Mouse (Mus musculus) gastrocnemius, postnatal 36 days (tissue): ENCODE results near the gene Camk2d. TPM values are rescaled to one million over a fixed set of nuclear protein-coding genes. Genes with fewer than 3 reads are reported as not detected.
A peak's percentile ranks its signal among the peaks of the same experiment; 100 is the strongest.

Source experiments
- DNase-seq, 2 experiments: peaks; one replicate each; pipeline ENCODE4 v3.0.0; 2022
- intact Hi-C: fragments of 180-260 bp; cut with DNase I; formaldehyde crosslinking; loops from one replicate; pipeline ENCODE4 v1.15.1; 2025
- total RNA-seq, 2 experiments: library from RNA; stranded (reverse); gene quantifications; 2 replicates each; pipeline ENCODE4 v1.2.3; 2021

The Camk2d gene
- total RNA-seq, 2 experiments from 2014 or later = 57.7 to 70.2 TPM

DNA sequence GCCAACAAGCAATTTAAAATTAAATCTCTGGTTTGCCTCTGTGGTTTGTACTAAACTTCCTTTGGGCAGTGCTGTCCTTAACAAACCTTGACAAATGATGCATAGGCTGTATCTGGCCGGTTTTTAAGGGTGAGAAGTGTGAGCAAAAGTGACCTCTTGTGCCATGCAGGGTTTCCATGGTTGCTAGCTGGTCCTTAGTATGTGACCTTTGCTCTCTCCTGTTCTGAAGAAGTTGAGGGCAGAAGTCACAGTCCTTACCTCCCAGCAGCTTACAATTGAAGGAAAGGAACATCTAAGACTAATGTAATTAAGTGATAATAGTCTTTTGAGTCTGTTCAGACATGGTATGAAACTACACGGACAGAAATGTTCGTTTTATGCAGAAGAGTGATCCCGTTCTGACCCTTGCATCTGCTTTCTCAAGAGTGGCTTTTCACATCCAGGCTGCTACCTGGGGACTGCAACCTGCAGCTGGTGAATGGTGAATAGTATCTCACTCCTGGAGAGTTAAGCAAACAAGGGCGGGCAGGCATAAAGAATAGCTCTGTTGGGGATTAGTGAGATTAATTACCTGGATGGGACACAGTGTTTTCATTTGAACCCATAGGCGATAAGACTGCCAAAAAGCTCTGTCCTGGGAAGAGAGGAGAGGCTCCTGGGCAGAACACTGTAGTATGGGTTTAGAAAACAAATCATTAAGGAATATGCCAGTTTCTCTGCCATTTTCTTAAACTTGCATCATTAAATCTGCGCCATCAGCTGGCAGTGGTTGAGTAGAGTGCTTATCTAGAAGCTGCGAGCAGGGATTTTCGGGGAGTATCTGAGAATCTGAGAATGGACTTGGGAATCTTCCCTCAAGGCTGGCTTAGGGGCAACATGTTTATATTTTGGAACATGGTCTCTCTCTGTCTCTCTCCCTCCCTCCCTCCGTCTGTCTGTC is 47.2 kb downstream of the Camk2d start:
- no peak for DNase-seq

GRCm38 (mm10) chr3:126650332-126650731 is 54.2 kb downstream of the Camk2d start:
- intact Hi-C loops = no loop called here
- DNase-seq = no peak

More for the DNA sequence above, 47.2 kb downstream of the Camk2d start:
- intact Hi-C loops = no loop called here

- intact Hi-C loops = no loop called here
- no peak for DNase-seq
Measured at GRCm38 (mm10) chr3:126650747-126651146, 54.6 kb downstream of the Camk2d start.

- intact Hi-C loops = no loop called here
- DNase-seq = no peak
Measured at GRCm38 (mm10) chr3:126652361-126652760, 56.3 kb downstream of the Camk2d start.

DNA sequence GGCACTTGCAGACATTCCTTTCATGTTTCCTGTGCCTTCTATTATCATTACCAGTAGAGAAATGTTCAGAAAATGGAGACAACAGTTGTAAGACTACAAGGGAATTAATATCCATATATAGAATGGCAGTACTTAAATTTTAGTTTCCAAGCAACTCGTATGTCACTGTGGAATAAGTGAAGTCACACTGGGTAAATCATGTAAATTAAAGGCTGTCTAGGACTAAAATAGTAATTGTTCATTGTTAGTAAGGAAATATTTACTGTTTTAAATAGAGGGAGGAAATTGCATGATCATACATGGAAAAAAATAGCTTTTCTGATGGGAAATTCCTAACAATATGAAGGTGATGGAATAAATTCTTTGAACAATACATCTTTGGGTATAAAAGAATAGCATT is 57.0 kb downstream of the Camk2d start:
- no peak for DNase-seq
- intact Hi-C loops = no loop called here

DNA sequence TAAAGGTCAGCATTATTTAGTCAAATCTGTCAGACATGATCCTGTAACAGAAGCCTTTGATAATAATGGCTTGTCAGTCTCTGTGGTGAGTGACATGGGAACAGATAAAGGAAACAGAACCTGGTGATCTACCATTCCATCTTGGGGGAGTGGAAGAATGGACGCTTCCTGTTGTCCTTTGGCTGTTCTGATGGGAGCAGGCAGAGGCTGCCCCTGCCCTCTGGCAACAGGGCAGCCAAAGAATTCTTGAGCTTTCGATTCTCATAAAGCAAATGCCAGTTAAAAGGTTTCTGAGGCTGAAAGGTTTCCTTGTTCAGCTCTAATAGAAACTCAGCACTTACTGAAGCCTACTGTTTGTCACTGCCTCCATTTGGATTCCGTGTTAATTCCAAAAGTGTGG is 60.1 kb downstream of the Camk2d start:
- intact Hi-C loops = no loop called here
- no peak for DNase-seq

- DNase-seq = no peak
- intact Hi-C loops = no loop called here
Measured at GRCm38 (mm10) chr3:126657895-126658294, 61.8 kb downstream of the Camk2d start.

DNA sequence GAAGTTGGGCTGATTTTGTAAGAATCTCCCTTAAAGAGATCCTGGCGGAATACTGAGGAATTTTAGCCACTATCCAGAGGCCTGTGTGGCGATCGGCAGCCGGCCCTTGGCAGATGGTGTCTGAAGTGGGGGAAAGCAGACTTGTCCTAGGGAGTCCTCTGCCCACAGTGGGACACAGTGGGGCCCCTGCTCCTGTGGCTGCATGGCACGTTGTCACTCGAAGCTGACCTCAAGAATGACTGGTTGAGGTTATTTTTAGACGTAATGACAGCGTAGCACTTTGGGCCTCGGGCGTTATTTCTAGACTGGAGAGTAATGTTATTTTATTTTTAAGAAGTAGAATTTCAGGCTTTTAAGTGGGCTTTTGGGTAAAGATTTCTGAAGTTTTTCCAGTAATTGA is 62.7 kb downstream of the Camk2d start:
- DNase-seq = no peak
- intact Hi-C loops = no loop called here

GRCm38 (mm10) chr3:126659235-126659634 is 63.1 kb downstream of the Camk2d start:
- DNase-seq = no peak
- intact Hi-C loops = no loop called here

GRCm38 (mm10) chr3:126659832-126660564 is 63.9 kb downstream of the Camk2d start:
- no peak for DNase-seq
- intact Hi-C loops = loop anchor here (5.0 kb wide), 1 partner anchor 87 kb away; no protein-coding TSS in a partner anchor

DNA sequence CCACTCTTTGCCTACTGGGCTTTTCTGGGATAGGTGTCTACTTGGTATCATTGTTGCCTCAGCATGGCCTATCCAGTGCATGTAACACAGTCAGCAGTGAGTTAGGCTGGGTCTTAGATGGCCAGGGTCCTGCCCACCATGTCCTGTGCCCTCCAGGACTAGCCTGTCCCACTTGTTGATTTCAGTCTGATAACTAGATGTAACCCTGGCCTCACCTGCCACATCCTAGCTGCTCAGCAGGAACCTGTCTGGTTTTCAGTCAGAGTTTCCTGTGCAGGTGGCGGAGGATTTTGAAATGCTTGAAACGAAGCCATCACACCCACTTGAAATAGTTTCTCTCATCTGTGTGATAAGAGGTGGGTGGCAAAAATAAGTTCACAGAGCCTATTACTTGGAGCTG is 64.5 kb downstream of the Camk2d start:
- intact Hi-C loops = loop anchor here (5.0 kb wide), 1 partner anchor 87 kb away; no protein-coding TSS in a partner anchor
- no peak for DNase-seq

- intact Hi-C loops = loop anchor here (5.0 kb wide), 1 partner anchor 86 kb away; no protein-coding TSS in a partner anchor
- DNase-seq = no peak
Measured at GRCm38 (mm10) chr3:126660986-126661385, 64.9 kb downstream of the Camk2d start.

GRCm38 (mm10) chr3:126661920-126662319 is 65.8 kb downstream of the Camk2d start:
- DNase-seq = no peak
- intact Hi-C loops = loop anchor here (5.0 kb wide), 1 partner anchor 85 kb away; no protein-coding TSS in a partner anchor

DNA sequence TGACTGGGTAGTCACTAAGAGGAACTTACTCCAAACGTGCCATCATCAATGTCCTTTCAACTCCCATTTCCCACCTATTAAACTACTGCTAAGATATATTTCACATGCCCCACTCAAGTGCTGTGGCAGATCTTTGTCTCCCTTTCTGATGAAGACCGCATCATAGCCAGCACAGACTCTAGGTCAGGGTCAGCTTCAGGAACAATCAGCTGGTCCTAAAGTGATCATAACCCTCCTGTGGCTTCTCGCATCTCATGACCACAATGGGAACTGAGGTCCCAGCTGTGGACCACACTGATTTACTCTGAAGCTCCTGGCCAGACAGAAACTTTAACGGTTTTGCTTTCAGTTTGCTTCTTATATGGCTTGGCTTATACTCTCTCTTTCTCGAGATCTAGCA is 67.3 kb downstream of the Camk2d start:
- no peak for DNase-seq
- intact Hi-C loops = loop anchor here (5.0 kb wide), 1 partner anchor 84 kb away; no protein-coding TSS in a partner anchor

GRCm38 (mm10) chr3:126665866-126666265 is 69.8 kb downstream of the Camk2d start:
- no peak for DNase-seq
- intact Hi-C loops = no loop called here

DNA sequence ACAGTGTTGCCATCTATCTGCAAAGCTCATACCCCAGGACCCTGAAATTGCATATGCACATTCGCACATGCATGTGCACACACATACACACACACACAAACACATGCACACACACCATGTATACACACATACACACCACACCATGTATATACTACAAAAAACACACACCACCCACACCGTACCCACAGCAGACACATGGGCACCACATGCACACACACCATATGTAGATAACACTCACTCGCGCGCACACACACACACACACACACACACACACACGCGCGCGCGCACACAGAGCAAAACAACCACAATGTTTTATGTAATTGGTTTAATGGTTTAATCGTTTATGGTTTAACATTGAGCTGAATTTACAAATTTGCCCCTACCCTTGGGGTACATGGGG is 70.9 kb downstream of the Camk2d start:
- no peak for DNase-seq
- intact Hi-C loops = no loop called here

- intact Hi-C loops = no loop called here
- peak in 1 of 2 experiments; percentile 39 for DNase-seq
Measured at GRCm38 (mm10) chr3:126667451-126667850, 71.3 kb downstream of the Camk2d start.

DNA sequence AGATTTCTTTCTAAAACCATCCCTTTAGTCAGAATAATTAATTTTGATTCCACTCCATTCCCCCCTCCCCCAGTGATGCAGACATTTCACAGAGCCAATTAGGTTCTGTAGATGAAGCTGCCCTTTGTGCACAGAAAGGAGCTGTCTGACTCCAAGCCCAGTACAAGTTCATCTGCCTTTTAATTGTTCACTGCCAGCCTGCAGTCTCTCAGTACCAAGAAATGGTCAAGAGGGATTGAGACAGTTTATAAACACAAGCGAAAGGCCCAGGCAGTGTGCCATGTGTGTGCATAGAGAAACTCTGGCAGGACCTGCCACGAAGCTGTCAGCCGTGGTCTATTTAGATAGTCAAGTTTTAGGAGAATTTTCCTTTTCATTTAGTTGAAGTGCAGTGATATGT is 72.0 kb downstream of the Camk2d start:
- no peak for DNase-seq
- intact Hi-C loops = no loop called here

DNA sequence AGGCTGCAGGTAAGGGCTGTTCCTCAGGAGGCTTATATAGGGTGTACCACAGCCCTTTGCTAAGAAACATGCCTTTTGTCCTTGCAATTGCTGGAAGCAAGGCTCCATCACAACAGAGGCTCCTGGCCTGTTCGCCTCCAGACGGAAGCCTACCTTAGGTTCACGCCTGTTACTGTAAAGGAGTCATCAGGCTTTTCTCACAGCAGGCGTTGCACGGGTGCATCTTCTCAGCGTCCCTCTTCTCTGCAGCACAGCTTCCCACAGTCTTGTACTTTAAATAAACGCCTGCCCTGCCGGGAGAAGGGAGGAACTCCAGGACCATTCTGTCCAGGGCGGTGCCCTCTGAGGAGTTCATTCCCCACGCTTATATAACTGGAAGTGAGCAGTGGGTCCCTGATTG is 72.6 kb downstream of the Camk2d start:
- intact Hi-C loops = no loop called here

DNA sequence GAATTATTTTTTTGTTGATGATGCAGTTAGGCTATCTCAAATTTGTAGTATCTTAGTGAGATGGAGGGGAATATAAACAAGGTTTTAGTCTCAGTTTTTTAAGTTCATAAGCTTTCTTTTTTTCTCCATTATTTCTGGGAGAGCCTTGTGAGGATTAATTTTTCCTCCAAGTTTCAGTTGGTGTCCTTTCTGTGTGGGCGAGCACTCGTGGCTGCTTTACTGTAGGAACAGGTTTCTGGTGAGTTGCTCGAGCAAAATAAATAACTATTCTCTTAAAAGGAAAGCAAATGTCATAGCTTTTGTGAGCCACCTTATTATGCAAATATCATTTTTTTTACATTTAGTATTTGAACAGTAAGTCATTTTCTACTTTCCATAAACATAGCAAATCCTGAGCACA is 74.3 kb downstream of the Camk2d start:
- no peak for DNase-seq
- intact Hi-C loops = no loop called here

More for the DNA sequence above, 72.6 kb downstream of the Camk2d start:
- DNase-seq = no peak

GRCm38 (mm10) chr3:126671292-126671691 is 75.2 kb downstream of the Camk2d start:
- no peak for DNase-seq
- intact Hi-C loops = no loop called here
